Mouse (Mus musculus) forebrain, postnatal 0 days (tissue): ENCODE measurements around the gene Otos. TPM values are rescaled to one million over a fixed set of nuclear protein-coding genes. Genes with fewer than 3 reads are reported as not detected.
A peak's percentile ranks its signal among the peaks of the same experiment; 100 is the strongest.

Experiments used
- ATAC-seq: fragments of 200-750 bp; cut with Nextera tagmentation; 2 replicates; pipeline ENCODE4 v1.8.0; 2017; ENCODE audit warnings: mild to moderate bottlenecking, moderate library complexity
- DNase-seq: peaks from one replicate; pipeline ENCODE4 v3.0.0-alpha.2; 2015
- H3K27ac ChIP-seq: fragments of 300-500 bp; sonication (generic); 2 replicates; pipeline ENCODE4 v1.5.1; 2014; ENCODE audit warnings: low read depth, mild to moderate bottlenecking, antibody characterized with exemption, low read length, moderate library complexity, mixed read lengths
- H3K27me3 ChIP-seq: fragments of 300-500 bp; sonication (generic); 2 replicates; pipeline ENCODE4 v1.6.1; 2014; ENCODE audit warnings: mild to moderate bottlenecking, low read length, mixed read lengths; ENCODE audit not compliant: insufficient read depth
- H3K36me3 ChIP-seq: fragments of 300-500 bp; sonication (generic); 2 replicates; pipeline ENCODE4 v1.6.1; 2014; ENCODE audit warnings: mild to moderate bottlenecking, moderate library complexity; ENCODE audit not compliant: insufficient read depth
- H3K4me1 ChIP-seq: fragments of 300-500 bp; sonication (generic); 2 replicates; pipeline ENCODE4 v1.6.1; 2014; ENCODE audit warnings: antibody characterized with exemption; ENCODE audit not compliant: insufficient read depth
- H3K4me2 ChIP-seq: fragments of 300-500 bp; sonication (generic); 2 replicates; pipeline ENCODE4 v1.6.1; 2014; ENCODE audit warnings: low read depth, mild to moderate bottlenecking, moderate library complexity
- H3K4me3 ChIP-seq: fragments of 300-500 bp; sonication (generic); 2 replicates; pipeline ENCODE4 v1.5.1; 2014; ENCODE audit warnings: low read depth, low read length, mixed read lengths
- H3K9ac ChIP-seq: fragments of 300-500 bp; sonication (generic); 2 replicates; pipeline ENCODE4 v1.6.1; 2014; ENCODE audit warnings: mild to moderate bottlenecking
- H3K9me3 ChIP-seq: fragments of 300-500 bp; sonication (generic); 2 replicates; pipeline ENCODE4 v1.6.1; 2016; ENCODE audit warnings: low read length
- CTCF ChIP-seq: sonication (generic); IDR thresholded peaks from 2 replicates; pipeline ENCODE4 v1.5.1; 2016; ENCODE audit warnings: antibody characterized with exemption, control low read depth, low read depth
- WGBS: fragments of 180-500 bp; shearing (Covaris S2); extraction: QIAGEN DNeasy Blood & Tissue Kit; methylation state at CpG from one replicate; pipeline ENCODE4 v1.1.7; 2014; 5-methylcytosine and 5-hydroxymethylcytosine counted together
- polyA plus RNA-seq: library from polyadenylated mRNA; unstranded; fragments of >200 nt; fragmentation: Nextera tagmentation; extraction: Ambion mirVana; gene quantifications from 2 replicates; pipeline ENCODE4 v1.2.1, GENCODE M21; 2015
- total RNA-seq: library from RNA; depleted of rRNA; stranded (reverse); fragments of >200 nt; gene quantifications from 2 replicates; pipeline ENCODE4 v1.2.3, GENCODE M21; 2014

Otos gene
- total and polyA plus RNA-seq, 2 experiments from 2014 or later, result 0.92 TPM; not detected in 1

- no peak overlapping the region for H3K27ac ChIP-seq
- no peak overlapping the region for H3K4me2 ChIP-seq
- H3K4me1 ChIP-seq, result peaks cover 16% of the 10 kb centered on the region; the same call in 1 of the 2 replicates
- ATAC-seq, result peak; percentile 69
- no peaks in the 10 kb centered on the region for H3K9me3 ChIP-seq
- DNase-seq, result peak; percentile 55
- H3K4me3 ChIP-seq, result no peak overlapping the region
- WGBS, result 18% methylated on average over 16 of the region's 16 CpGs
- no peaks in the 10 kb centered on the region for H3K27me3 ChIP-seq
- no peaks in the 10 kb centered on the region for H3K36me3 ChIP-seq
- no peak for TF ChIP-seq CTCF
- H3K9ac ChIP-seq, result no peak overlapping the region
Observed at GRCm38 (mm10) chr1:92680668-92681603, 32.3 kb upstream of the Otos start.

GRCm38 (mm10) chr1:92678757-92679156 is 30.1 kb upstream of the Otos start:
- no peak overlapping the region for H3K9ac ChIP-seq
- H3K4me2 ChIP-seq, result no peak overlapping the region
- no peak overlapping the region for H3K4me3 ChIP-seq
- DNase-seq (no peak), ATAC-seq (no peak)
- WGBS, result 95% methylated on average over 5 of the region's 5 CpGs
- TF ChIP-seq CTCF, result no peak
- no peak overlapping the region for H3K27ac ChIP-seq
- H3K36me3 ChIP-seq, result no peaks in the 10 kb centered on the region
- H3K4me1 ChIP-seq, result peaks cover 16% of the 10 kb centered on the region; the same call in 1 of the 2 replicates
- no peaks in the 10 kb centered on the region for H3K27me3 ChIP-seq
- no peaks in the 10 kb centered on the region for H3K9me3 ChIP-seq

GRCm38 (mm10) chr1:92676676-92676975 is 28.0 kb upstream of the Otos start:
- Histone ChIP-seq H3K4me3 (no peak overlapping the region), H3K27ac (no peak overlapping the region), H3K36me3 (no peaks in the 10 kb centered on the region), H3K9ac (no peak overlapping the region), H3K9me3 (no peaks in the 10 kb centered on the region), H3K4me1 (peaks cover 16% of the 10 kb centered on the region; the same call in 1 of the 2 replicates), H3K4me2 (no peak overlapping the region), H3K27me3 (no peaks in the 10 kb centered on the region)
- DNase-seq (no peak), ATAC-seq (no peak)
- no peak for TF ChIP-seq CTCF
- WGBS, result 69% methylated on average over 3 of the region's 3 CpGs

GRCm38 (mm10) chr1:92675932-92676675 is 27.5 kb upstream of the Otos start:
- H3K9ac ChIP-seq, result no peak overlapping the region
- no peak for DNase-seq
- no peak overlapping the region for H3K4me3 ChIP-seq
- no peaks in the 10 kb centered on the region for H3K36me3 ChIP-seq
- H3K27ac ChIP-seq, result no peak overlapping the region
- no peak overlapping the region for H3K4me2 ChIP-seq
- H3K4me1 ChIP-seq, result peaks cover 14% of the 10 kb centered on the region; the same call in 1 of the 2 replicates
- no peak for TF ChIP-seq CTCF
- no peaks in the 10 kb centered on the region for H3K27me3 ChIP-seq
- H3K9me3 ChIP-seq, result no peaks in the 10 kb centered on the region
- ATAC-seq, result no peak
- 87% methylated on average over 10 of the region's 10 CpGs for WGBS

GRCm38 (mm10) chr1:92673258-92673782 is 24.7 kb upstream of the Otos start:
- DNase-seq (no peak), ATAC-seq (no peak)
- H3K4me2 ChIP-seq, result no peak overlapping the region
- H3K36me3 ChIP-seq, result no peaks in the 10 kb centered on the region
- WGBS, result 90% methylated on average over 5 of the region's 5 CpGs
- no peak for TF ChIP-seq CTCF
- H3K4me1 ChIP-seq, result no peaks in the 10 kb centered on the region
- H3K9ac ChIP-seq, result no peak overlapping the region
- H3K9me3 ChIP-seq, result no peaks in the 10 kb centered on the region
- no peak overlapping the region for H3K27ac ChIP-seq
- H3K27me3 ChIP-seq, result no peaks in the 10 kb centered on the region
- no peak overlapping the region for H3K4me3 ChIP-seq

- no peak overlapping the region for H3K27ac ChIP-seq
- no peaks in the 10 kb centered on the region for H3K9me3 ChIP-seq
- TF ChIP-seq CTCF, result no peak
- no peak overlapping the region for H3K4me2 ChIP-seq
- no peak for ATAC-seq
- H3K4me1 ChIP-seq, result no peaks in the 10 kb centered on the region
- no peak overlapping the region for H3K9ac ChIP-seq
- 67% methylated on average over 4 of the region's 4 CpGs for whole genome bisulfite sequencing
- H3K27me3 ChIP-seq, result no peaks in the 10 kb centered on the region
- DNase-seq, result no peak
- H3K4me3 ChIP-seq, result no peak overlapping the region
- no peaks in the 10 kb centered on the region for H3K36me3 ChIP-seq
Observed at GRCm38 (mm10) chr1:92671326-92671725, 22.7 kb upstream of the Otos start.

- no peak for ATAC-seq
- Histone ChIP-seq H3K4me3 (no peak overlapping the region), H3K4me2 (no peak overlapping the region), H3K27me3 (no peaks in the 10 kb centered on the region), H3K27ac (no peak overlapping the region), H3K9me3 (no peaks in the 10 kb centered on the region), H3K9ac (no peak overlapping the region), H3K36me3 (no peaks in the 10 kb centered on the region), H3K4me1 (no peaks in the 10 kb centered on the region)
- WGBS, result 96% methylated on average over 3 of the region's 3 CpGs
- DNase-seq, result no peak
- TF ChIP-seq CTCF, result no peak
Observed at GRCm38 (mm10) chr1:92669430-92669829, 20.8 kb upstream of the Otos start.
